Mouse (Mus musculus) myocyte (in vitro differentiated cells): ENCODE measurements around the gene Itga6. TPM values are rescaled to one million over a fixed set of nuclear protein-coding genes. Genes with fewer than 3 reads are reported as not detected.
A peak's percentile ranks its signal among the peaks of the same experiment; 100 is the strongest.

ENCODE experiments used
- H3K27me3 ChIP-seq: one replicate; pipeline ENCODE4 v1.6.1; 2011; ENCODE audit not compliant: control insufficient read depth, insufficient read depth, insufficient read length
- H3K36me3 ChIP-seq: one replicate; pipeline ENCODE4 v1.6.1; 2011; ENCODE audit not compliant: control insufficient read depth, insufficient read depth
- H3K4me2 ChIP-seq: one replicate; pipeline ENCODE4 v1.6.1; 2011; ENCODE audit warnings: low read depth, control low read depth
- H3K4me3 ChIP-seq: one replicate; pipeline ENCODE4 v1.5.1; 2011; ENCODE audit warnings: mild to moderate bottlenecking, control low read depth, moderate library complexity
- H3K79me2 ChIP-seq: one replicate; pipeline ENCODE4 v1.6.1; 2011; ENCODE audit not compliant: control insufficient read depth, insufficient read depth
- H3ac ChIP-seq: one replicate; pipeline ENCODE4 v1.6.1; 2011; ENCODE audit not compliant: control insufficient read depth, insufficient read length
- CEBPB ChIP-seq: IDR thresholded peaks from 2 replicates; pipeline ENCODE4 v1.6.1; 2011; ENCODE audit warnings: mild to moderate bottlenecking, moderate library complexity; ENCODE audit not compliant: poor library complexity, insufficient read depth, severe bottlenecking
- E2F4 ChIP-seq: IDR thresholded peaks from one replicate; pipeline ENCODE4 v1.6.1; 2011; ENCODE audit warnings: mild to moderate bottlenecking, control low read depth, moderate library complexity; ENCODE audit not compliant: insufficient read depth
- MAX ChIP-seq: IDR thresholded peaks from one replicate; pipeline ENCODE4 v1.6.1; 2011; ENCODE audit warnings: low read depth, mild to moderate bottlenecking, control low read depth
- MYOD1 ChIP-seq, 3 experiments: IDR thresholded peaks; one replicate each; pipeline ENCODE4 v1.6.1; 2011; ENCODE audit warnings: control low read depth in 2 of 3, low read depth in 2 of 3, mild to moderate bottlenecking in 2 of 3, moderate library complexity in 1 of 3; ENCODE audit not compliant: insufficient read length in 2 of 3, control insufficient read depth in 1 of 3
- MYOG ChIP-seq, 3 experiments: IDR thresholded peaks; one replicate each; pipeline ENCODE4 v1.6.1; 2011; ENCODE audit warnings: control low read depth in 2 of 3, low read depth in 2 of 3, mild to moderate bottlenecking in 2 of 3; ENCODE audit not compliant: insufficient read length in 2 of 3, control insufficient read depth in 1 of 3, insufficient read depth in 1 of 3
- POLR2A ChIP-seq: IDR thresholded peaks from one replicate; pipeline ENCODE4 v1.6.1; 2011; ENCODE audit warnings: low read depth, mild to moderate bottlenecking, control low read depth, moderate library complexity; ENCODE audit not compliant: insufficient read length
- POLR2AphosphoS2 ChIP-seq: IDR thresholded peaks from one replicate; pipeline ENCODE4 v1.6.1; 2011; ENCODE audit warnings: low read depth, control low read depth; ENCODE audit not compliant: insufficient read length
- REST ChIP-seq: IDR thresholded peaks from one replicate; pipeline ENCODE4 v1.6.1; 2011; ENCODE audit warnings: mild to moderate bottlenecking, control low read depth, moderate library complexity; ENCODE audit not compliant: insufficient read depth, insufficient read length
- SRF ChIP-seq: IDR thresholded peaks from one replicate; pipeline ENCODE4 v1.6.1; 2011; ENCODE audit warnings: low read depth; ENCODE audit not compliant: control insufficient read depth, insufficient read length
- TCF12 ChIP-seq: IDR thresholded peaks from one replicate; pipeline ENCODE4 v1.6.1; 2011; ENCODE audit warnings: mild to moderate bottlenecking, control low read depth; ENCODE audit not compliant: poor library complexity, insufficient read depth, severe bottlenecking
- TCF3 ChIP-seq: IDR thresholded peaks from one replicate; pipeline ENCODE4 v1.6.1; 2011; ENCODE audit warnings: low read depth, control low read depth; ENCODE audit not compliant: insufficient read length
- USF1 ChIP-seq: IDR thresholded peaks from one replicate; pipeline ENCODE4 v1.6.1; 2011; ENCODE audit warnings: low read depth, mild to moderate bottlenecking, control low read depth, moderate library complexity
- polyA plus RNA-seq: library from polyadenylated mRNA; unstranded; fragments of >200 nt; fragmentation: generic; extraction: Trizol; gene quantifications from one replicate; pipeline ENCODE4 v1.2.1, GENCODE M21; 2012; ENCODE audit warnings: missing spikeins

The Itga6 gene
- polyA plus RNA-seq, 1 experiment, result 50.4 TPM

- Histone ChIP-seq H3K36me3 (no peaks in the 10 kb centered on the region), H3K27me3 (no peaks in the 10 kb centered on the region), H3ac (no peak overlapping the region), H3K79me2 (no peaks in the 10 kb centered on the region), H3K4me3 (no peak overlapping the region), H3K4me2 (no peak overlapping the region)
- TF ChIP-seq POLR2AphosphoS2, result no peak
- TF ChIP-seq SRF, result no peak
- no peak for TF ChIP-seq MYOG (IDR thresholded peaks at IDR 0.05; ENCODE audit: control insufficient read depth in 1 of 3, insufficient read depth in 1 of 3, insufficient read length in 2 of 3, low read depth in 2 of 3)
These were observed 29.0 kb downstream of the Itga6 start for GRCm38 (mm10) chr2:71774246-71774951.

- Histone ChIP-seq H3K36me3 (no peaks in the 10 kb centered on the region), H3K27me3 (no peaks in the 10 kb centered on the region), H3K79me2 (no peaks in the 10 kb centered on the region), H3ac (no peak overlapping the region), H3K4me2 (no peak overlapping the region), H3K4me3 (no peak overlapping the region)
- no peak for TF ChIP-seq TCF12
- TF ChIP-seq POLR2A, result no peak
- TF ChIP-seq MAX, result no peak
- TF ChIP-seq MYOG (IDR thresholded peaks at IDR 0.05; ENCODE audit: control insufficient read depth in 1 of 3, insufficient read depth in 1 of 3, insufficient read length in 2 of 3, low read depth in 2 of 3), result no peak
- TF ChIP-seq E2F4, result no peak
- no peak for TF ChIP-seq POLR2AphosphoS2
- TF ChIP-seq SRF, result no peak
- TF ChIP-seq MYOD1 (IDR thresholded peaks at IDR 0.05; ENCODE audit: control insufficient read depth in 1 of 3, insufficient read length in 2 of 3, low read depth in 2 of 3), result no peak
These were observed 29.8 kb downstream of the Itga6 start for GRCm38 (mm10) chr2:71775201-71775611.

GRCm38 (mm10) chr2:71779266-71779888 lies 34.0 kb downstream of the Itga6 start:
- Histone ChIP-seq H3K27me3 (no peaks in the 10 kb centered on the region), H3K79me2 (no peaks in the 10 kb centered on the region), H3ac (no peak overlapping the region), H3K4me2 (no peak overlapping the region), H3K36me3 (no peaks in the 10 kb centered on the region), H3K4me3 (no peak overlapping the region)
- TF ChIP-seq E2F4 (no peak), MYOG (IDR thresholded peaks at IDR 0.05; ENCODE audit: control insufficient read depth in 1 of 3, insufficient read depth in 1 of 3, insufficient read length in 2 of 3, low read depth in 2 of 3) (no peak), REST (no peak), USF1 (no peak), MAX (no peak), POLR2AphosphoS2 (no peak)

- no peaks in the 10 kb centered on the region for H3K79me2 ChIP-seq
- no peaks in the 10 kb centered on the region for H3K36me3 ChIP-seq
- no peaks in the 10 kb centered on the region for H3K27me3 ChIP-seq
- H3K4me3 ChIP-seq, result no peak overlapping the region
- no peak overlapping the region for H3K4me2 ChIP-seq
- no peak overlapping the region for H3ac ChIP-seq
- TF ChIP-seq MYOG (IDR thresholded peaks at IDR 0.05; ENCODE audit: control insufficient read depth in 1 of 3, insufficient read depth in 1 of 3, insufficient read length in 2 of 3, low read depth in 2 of 3) (no peak), POLR2AphosphoS2 (no peak), TCF12 (no peak), E2F4 (no peak), MYOD1 (IDR thresholded peaks at IDR 0.05; ENCODE audit: control insufficient read depth in 1 of 3, insufficient read length in 2 of 3, low read depth in 2 of 3) (no peak), USF1 (no peak), POLR2A (no peak), TCF3 (no peak), MAX (no peak), SRF (no peak), CEBPB (no peak)
These were observed 34.6 kb downstream of the Itga6 start for GRCm38 (mm10) chr2:71780016-71780415.

- H3K79me2 ChIP-seq, result peaks cover 24% of the 10 kb centered on the region
- TF ChIP-seq MAX (no peak), MYOG (IDR thresholded peaks at IDR 0.05; ENCODE audit: control insufficient read depth in 1 of 3, insufficient read depth in 1 of 3, insufficient read length in 2 of 3, low read depth in 2 of 3) (peak in 1 of 3 experiments; percentile 57), E2F4 (no peak), POLR2AphosphoS2 (no peak), TCF3 (no peak), MYOD1 (IDR thresholded peaks at IDR 0.05; ENCODE audit: control insufficient read depth in 1 of 3, insufficient read length in 2 of 3, low read depth in 2 of 3) (peak in 1 of 3 experiments; percentile 21), USF1 (no peak), CEBPB (no peak)
- no peaks in the 10 kb centered on the region for H3K27me3 ChIP-seq
- no peak overlapping the region for H3ac ChIP-seq
- no peak overlapping the region for H3K4me2 ChIP-seq
- H3K36me3 ChIP-seq, result peaks cover 1% of the 10 kb centered on the region
- no peak overlapping the region for H3K4me3 ChIP-seq
These were observed 39.8 kb downstream of the Itga6 start for GRCm38 (mm10) chr2:71785260-71785659.
